Mouse (Mus musculus) small intestine, adult 2 months (tissue): ENCODE measurements at regions not wholly inside any gene's neighbourhood (a gene's known extent, or its start where the extent isn't known, plus 50 kb on each side); places are given as distances from the start of the nearest gene placed in this dataset.

Experiments used
- CTCF ChIP-seq: fragments of 200-500 bp; IDR thresholded peaks from 2 replicates; pipeline ENCODE4 v1.5.1; 2012; ENCODE audit warnings: low read depth, mild to moderate bottlenecking, control low read depth, inconsistent platforms, low read length, moderate library complexity, mixed read lengths; ENCODE audit not compliant: insufficient replicate concordance, insufficient read length; ENCODE audit errors: extremely low read depth
- POLR2A ChIP-seq: fragments of 200-500 bp; IDR thresholded peaks from 2 replicates; pipeline ENCODE4 v1.6.1; 2012; ENCODE audit warnings: low read depth, mild to moderate bottlenecking, control low read depth, inconsistent platforms, low read length, moderate library complexity

- TF ChIP-seq CTCF (no peak), POLR2A (no peak)
Observed at GRCm38 (mm10) chr17:47149662-47150061, 139.3 kb upstream of the Ubr2 start.
